Mouse (Mus musculus): ENCODE measurements around the gene Acoxl.

- TF ChIP-seq POLR2A (IDR thresholded peaks at IDR 0.05; ENCODE audit: insufficient read depth, low read depth, low read length), result no peak
- TF ChIP-seq CTCF (IDR thresholded peaks at IDR 0.05; ENCODE audit: insufficient read depth, low read depth, low read length), result no peak
Measured at GRCm38 (mm10) chr2:127909790-127910189, 71.1 kb downstream of the Acoxl start.

All from olfactory bulb, adult 2 months (tissue).